Mouse (Mus musculus) gastrocnemius, postnatal 14 days (tissue): ENCODE measurements around the gene Slc26a1. TPM values are rescaled to one million over a fixed set of nuclear protein-coding genes. Genes with fewer than 3 reads are reported as not detected.

ENCODE experiments used
- DNase-seq: peaks from one replicate; pipeline ENCODE4 v3.0.0; 2021; ENCODE audit warnings: mixed read lengths
- intact Hi-C: fragments of 180-260 bp; cut with DNase I; formaldehyde crosslinking; loops from one replicate; pipeline ENCODE4 v1.15.1; 2025; ENCODE audit warnings: low total_unique reads
- long read RNA-seq, 2 experiments: library from polyadenylated mRNA; stranded (forward); transcript quantifications; one replicate each; pipeline ENCODE4 v2.0.0; 2021
- total RNA-seq, 2 experiments: library from RNA; stranded (reverse); gene quantifications; 2 replicates each; pipeline ENCODE4 v1.2.3; 2021

The Slc26a1 gene
- not detected for total RNA-seq
- long read RNA-seq, experiment 1 = 0 reads
- long read RNA-seq, experiment 2 = 0 reads

GRCm38 (mm10) chr5:108675251-108675816 is at the start of gene Slc26a1:
Slc26a1 (minus strand) TSS chr5:108675569.
- no peak for DNase-seq
- intact Hi-C loops = no loop called here

- no peak for DNase-seq
- intact Hi-C loops = no loop called here
Observed at GRCm38 (mm10) chr5:108724006-108724405, 48.6 kb upstream of the Slc26a1 start.

GRCm38 (mm10) chr5:108719761-108720160 is 44.4 kb upstream of the Slc26a1 start:
- intact Hi-C loops = no loop called here
- no peak for DNase-seq

- intact Hi-C loops = no loop called here
- DNase-seq = no peak
Observed at GRCm38 (mm10) chr5:108718051-108718450, 42.7 kb upstream of the Slc26a1 start.

DNA sequence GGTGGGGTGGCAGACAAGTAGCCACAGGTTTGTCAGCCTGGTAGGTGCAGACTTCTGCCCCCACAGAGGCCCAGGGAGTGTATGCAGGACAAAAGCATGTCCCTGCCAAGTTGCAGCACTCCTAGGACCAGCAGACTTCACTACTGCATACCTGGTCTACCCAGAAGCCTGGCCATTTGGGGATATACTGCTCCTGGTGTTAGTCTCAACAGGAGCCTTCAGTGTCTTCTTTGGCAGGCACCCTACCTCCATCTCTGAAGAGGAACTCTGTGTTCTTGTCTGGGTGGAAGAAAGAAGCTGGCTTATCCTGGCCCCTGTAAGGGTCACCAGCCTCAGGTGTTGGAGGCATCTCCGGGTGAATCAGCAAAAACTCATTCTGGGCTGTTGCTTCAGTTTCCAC is 40.6 kb upstream of the Slc26a1 start:
- intact Hi-C loops = no loop called here
- DNase-seq = no peak

- peak; percentile 35 for DNase-seq
- intact Hi-C loops = no loop called here
Observed at GRCm38 (mm10) chr5:108714149-108714548, 38.8 kb upstream of the Slc26a1 start.

DNA sequence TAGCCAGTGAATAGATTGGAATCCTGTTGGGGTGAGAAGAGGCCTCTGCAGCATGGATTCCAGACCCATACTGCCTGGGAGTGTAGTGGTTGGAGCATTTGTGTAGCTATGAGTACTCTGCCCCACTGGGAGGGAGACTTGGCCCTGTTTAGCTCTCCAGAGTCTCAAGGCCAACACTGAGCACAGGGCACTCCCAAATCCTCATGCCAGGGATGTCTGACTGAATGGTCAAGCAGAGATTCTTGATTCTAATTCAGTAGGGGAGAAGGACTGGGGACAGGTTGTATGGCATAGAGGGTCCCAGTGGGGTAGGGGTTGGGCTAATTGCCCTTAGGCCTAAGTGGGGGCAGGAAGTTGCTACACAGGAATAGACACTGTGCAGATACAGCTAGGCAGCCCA is 38.3 kb upstream of the Slc26a1 start:
- DNase-seq = no peak
- intact Hi-C loops = no loop called here

GRCm38 (mm10) chr5:108713096-108713495 is 37.7 kb upstream of the Slc26a1 start:
- DNase-seq = no peak
- intact Hi-C loops = no loop called here

DNA sequence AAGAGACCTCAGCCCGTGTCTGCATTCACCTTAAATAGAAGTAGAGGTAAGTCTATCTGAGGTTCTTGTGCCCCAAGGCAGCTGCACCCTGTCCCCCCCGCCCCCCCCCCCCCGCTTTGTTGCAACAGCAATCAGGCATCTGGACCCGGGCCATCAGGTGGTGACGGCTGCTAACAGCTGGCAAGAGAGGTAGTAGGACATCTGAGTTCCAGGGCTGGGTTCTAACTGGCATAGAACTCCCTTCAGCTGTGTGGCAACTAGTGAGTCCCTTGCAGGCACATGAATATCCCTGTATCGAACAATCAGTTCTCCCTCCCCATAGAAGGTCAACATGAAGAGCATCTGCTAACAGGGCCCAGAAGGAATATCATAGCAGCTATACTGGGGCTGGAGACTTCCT is 36.6 kb upstream of the Slc26a1 start:
- DNase-seq = no peak
- intact Hi-C loops = no loop called here

DNA sequence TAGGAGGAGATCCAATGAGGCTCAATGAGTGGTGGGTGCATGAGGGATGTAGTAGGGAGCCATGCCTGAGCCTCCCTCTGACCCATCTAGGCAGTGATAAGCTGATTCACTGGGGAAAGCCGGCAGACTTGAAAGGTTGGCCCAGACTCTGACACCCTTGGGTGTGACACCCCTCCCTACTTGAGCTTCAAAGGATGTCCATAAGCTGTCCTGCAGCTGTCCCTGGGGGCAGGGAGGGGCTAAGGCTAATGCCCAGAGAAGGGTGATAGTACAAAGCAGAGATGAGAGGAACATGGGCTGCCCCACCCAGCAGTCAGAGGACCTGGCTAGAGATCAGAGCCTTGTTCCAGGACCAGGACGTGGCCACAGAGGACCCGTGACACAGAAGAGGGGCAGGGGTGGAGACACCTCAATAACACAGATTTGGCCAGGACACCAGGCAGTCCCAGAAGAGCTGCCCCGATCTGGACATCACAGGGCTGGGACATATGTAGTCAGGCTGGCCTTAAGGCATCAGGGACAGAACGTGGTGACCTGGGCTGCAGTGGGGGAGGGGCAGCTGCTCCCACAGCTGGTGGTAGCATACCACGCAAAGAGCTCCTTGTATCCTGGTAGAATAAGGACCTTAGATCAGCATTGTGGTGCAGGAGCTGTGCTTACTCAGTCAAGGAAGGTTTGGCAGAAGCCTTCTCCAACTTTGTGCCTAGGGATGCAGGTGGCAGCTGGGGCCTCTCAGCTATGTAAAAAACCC is 33.8 kb upstream of the Slc26a1 start:
- no peak for DNase-seq
- intact Hi-C loops = no loop called here

- intact Hi-C loops = no loop called here
- DNase-seq = no peak
Observed at GRCm38 (mm10) chr5:108708419-108708818, 33.0 kb upstream of the Slc26a1 start.

DNA sequence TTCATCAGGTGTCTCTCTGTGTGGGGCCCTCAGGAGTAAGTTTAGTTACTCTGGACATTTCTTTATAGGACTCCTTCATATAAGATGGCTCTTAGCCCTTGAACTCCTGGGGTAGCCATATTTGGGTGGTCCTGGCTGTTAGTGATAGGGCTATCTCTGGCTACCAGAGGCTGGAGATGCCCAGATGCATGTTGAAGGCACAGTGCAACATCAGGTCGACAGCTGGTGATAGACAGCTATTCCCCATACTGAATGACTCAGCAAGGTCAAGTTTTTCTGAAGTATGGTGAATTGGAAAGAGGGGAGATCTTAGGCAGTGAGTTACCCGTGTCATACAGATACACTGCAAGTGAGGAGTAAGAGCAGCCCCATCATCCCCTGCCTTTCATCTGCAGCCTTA is 32.4 kb upstream of the Slc26a1 start:
- intact Hi-C loops = no loop called here
- DNase-seq = no peak

DNA sequence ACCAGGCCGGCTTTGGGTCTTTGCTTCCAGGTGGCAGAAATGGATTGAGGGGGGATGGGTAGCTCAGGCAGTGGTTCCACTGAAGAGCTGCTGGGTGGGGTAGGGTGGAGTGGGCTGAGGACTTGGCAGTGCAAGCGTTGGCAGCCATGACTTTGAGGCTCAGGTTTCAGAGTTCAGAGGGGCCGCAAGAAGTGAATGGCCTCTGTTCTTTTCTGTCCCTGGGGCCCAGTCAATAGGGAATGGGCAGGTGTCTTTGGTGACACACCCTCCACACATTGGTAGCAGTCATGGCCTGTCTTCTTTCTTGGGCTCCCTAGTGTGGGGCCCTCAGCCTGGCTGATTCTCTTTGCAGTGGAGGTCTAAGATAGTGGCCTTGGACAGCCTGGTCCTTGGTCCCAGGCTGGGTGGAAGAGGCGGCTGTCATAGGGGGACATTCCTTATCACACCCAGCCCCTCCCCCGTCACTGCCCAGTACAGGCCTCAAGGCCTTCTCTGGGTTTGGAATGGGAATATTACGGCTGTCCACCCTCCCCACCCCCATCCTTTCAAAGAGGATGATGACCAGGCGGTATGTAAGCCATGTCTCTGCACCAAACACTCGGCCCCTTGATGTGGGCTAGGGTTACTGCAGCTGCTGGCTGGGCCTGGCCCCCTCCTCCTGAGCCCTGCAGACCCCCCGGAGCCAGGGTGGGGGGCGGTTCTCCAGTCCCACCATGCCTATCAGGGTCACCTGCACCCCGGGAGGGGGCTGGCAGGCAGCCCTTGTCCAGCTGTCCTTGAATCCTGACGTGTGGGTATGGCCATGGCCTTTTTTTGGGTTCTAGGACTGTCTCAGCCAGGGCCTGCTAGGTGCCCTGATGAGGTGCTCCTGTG is 28.6 kb upstream of the Slc26a1 start:
- intact Hi-C loops = no loop called here

DNA sequence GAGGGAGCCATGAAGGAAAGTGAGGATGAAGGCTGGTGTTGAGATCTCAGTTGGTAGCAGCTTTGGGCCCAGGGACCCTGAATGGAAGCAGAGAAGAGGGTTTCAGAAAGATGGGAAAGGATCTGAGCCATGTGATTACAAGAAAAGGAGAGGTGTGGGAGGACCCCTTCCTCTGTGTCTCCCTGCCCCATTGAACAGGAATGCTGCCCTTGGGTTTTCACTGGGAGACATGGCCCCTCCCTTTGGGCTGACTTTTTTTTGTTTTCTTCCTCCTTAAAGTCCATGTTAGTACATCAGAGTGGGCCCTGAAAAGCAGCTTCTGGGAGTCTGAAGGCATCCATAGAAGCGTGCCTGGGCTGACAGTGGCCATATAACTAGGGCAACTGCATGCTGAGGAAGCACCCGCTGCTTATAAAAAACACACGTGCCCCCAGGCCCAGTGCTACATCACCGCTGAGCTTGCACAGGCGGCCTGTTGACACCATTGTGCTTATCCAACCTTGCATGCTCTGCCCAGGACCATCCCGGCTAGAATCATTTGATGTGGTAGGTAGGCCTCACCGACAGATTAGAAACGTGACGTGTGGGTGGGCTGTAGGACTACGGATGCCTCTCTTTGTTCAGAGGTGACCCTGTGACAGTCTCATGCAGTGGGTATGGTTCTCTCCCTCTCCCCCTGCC is 26.1 kb upstream of the Slc26a1 start:
- no peak for DNase-seq
- intact Hi-C loops = no loop called here

More for the DNA sequence above, 28.6 kb upstream of the Slc26a1 start:
- DNase-seq = no peak

DNA sequence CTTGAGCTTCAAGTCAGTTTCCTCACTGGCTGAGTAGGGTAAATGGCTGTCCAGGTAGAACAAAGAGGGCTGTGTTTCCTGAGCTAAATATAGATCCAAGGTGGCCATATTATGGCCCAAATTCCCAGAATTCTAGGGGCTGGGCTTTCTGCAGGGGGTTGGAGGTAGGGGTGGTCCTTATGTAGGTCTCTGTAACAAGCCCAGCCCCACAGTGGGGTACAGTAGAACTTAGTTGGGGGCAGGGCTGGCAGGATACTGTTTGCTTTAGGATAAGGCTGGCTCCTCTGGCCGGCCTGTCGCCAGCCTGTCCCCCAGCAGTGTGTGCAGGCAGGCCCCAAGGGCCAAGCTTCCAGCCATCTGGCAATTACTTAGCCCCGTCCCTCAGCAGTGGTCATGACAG is 25.0 kb upstream of the Slc26a1 start:
- intact Hi-C loops = no loop called here
- DNase-seq = no peak

DNA sequence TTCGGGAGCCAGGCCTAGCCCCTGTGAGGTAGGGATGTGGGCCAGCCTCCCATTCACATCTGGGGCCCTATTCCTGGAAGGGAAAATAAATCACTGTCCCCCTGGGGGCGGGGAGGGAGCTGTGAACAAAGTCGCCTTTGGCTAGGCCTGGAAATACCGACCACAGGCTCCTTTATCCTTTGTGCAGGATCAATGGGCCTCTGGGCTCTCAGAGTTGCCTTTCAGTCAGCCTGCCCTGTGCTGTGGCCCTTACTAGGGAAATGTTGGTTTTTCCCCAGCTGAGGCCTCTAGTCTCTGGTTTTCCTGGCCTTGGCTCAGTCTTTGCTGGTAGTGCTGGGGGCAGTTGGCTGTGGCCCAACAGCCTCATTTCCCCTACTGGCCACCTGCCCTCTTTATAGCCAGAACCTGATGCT is 22.0 kb upstream of the Slc26a1 start:
- intact Hi-C loops = no loop called here
- no peak for DNase-seq

GRCm38 (mm10) chr5:108696542-108696941 is 21.2 kb upstream of the Slc26a1 start:
- intact Hi-C loops = no loop called here
- DNase-seq = no peak

DNA sequence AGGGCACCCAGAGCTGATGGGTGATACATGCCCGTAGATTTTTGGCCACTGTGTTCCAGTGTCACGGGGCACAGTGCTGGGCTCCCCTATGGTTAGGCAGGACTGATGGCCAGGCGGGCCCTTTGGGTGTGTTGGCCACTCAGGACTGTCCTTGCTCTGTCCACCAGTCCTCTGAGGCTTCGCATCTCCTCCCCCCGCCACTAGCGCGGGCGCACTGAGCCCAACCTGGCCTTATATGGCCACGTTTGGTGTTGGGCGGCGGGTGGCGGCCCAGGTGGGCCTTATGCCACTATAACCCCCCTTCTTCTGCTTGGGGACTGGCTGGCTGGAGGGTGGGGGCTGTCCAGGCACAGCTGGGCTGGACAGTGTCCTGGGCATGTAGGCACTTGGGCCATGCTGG is 20.5 kb upstream of the Slc26a1 start:
- intact Hi-C loops = no loop called here
- peak; percentile 35 for DNase-seq

DNA sequence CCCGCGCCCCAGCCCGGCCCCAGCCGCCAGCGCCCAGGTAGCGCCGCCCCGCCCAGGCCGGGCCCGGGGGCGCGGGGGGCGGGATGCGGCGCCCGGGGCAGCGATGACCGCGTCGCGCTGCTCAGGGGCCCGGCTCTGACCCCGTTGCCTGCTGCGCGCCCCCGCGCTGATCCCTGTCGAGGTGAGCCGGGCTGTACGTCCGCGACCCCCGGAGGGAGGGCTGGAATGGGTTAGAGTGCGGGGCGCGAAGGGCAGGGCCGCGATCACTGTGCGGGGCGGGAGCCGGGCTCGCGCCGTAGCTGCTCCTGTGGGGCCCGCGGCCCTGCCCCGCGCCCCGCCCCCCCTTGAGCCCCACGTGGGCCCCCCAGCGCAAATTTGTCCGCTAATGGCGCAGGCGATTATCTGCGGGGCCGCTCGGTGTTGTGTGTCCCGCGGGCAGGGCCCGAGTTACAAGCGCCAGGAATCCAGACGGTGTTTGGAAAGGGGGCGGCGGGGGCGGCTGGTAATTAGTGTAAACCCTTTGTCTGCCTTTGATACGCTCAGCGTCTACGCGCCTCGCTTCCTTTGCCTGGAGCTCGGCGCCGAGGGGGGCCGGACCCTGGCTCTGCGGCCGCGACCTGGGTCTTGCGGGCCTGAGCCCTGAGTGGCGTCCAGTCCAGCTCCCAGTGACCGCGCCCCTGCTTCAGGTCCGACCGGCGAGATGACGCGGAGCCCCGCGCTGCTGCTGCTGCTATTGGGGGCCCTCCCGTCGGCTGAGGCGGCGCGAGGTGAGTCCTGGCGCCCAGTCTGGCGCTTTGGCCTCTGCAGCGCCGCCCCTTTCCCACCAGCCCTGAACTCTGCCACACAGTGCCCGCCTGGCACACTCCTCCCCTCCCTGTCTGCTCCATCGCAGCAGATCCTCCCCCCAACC is 19.2 kb upstream of the Slc26a1 start:
- peak; percentile 45 for DNase-seq
- intact Hi-C loops = loop anchor here (5.0 kb wide), 1 partner anchor 33 kb away; no protein-coding TSS in a partner anchor
